Mouse (Mus musculus): ENCODE measurements around the gene Ngfr. TPM values are rescaled to one million over a fixed set of nuclear protein-coding genes. Genes with fewer than 3 reads are reported as not detected.
A peak's percentile ranks its signal among the peaks of the same experiment; 100 is the strongest.

Gene Ngfr
- total RNA-seq, 2 experiments from 2014 or later: 8.1 to 8.5 TPM

- DNase-seq: no peak
Measured at GRCm38 (mm10) chr11:95595438-95596149, 8.1 kb upstream of the Ngfr start.

- no peak for DNase-seq
Measured at GRCm38 (mm10) chr11:95594686-95595212, 7.2 kb upstream of the Ngfr start.

GRCm38 (mm10) chr11:95593501-95593900 lies 6.0 kb upstream of the Ngfr start:
- no peak for DNase-seq

DNA sequence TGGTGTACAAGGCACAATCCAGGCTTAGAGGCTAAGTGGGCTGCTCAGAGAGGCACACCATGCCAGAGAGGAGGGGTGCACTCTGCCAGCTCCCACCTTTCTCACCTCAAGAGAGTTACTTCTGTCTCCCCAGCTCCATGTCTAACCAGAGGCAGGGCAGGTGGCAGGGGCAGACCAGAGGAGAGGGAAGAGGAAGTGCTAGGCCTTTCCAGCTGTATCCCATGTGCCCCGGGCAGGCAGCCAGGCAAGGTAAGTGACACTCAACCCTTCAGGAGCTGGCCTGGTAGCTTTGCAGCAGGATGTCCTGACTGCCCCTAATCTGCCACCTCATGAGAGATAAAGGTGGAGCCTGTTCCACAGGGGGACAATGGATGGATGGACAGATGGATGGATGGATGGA lies 5.2 kb upstream of the Ngfr start:
- DNase-seq: no peak

DNA sequence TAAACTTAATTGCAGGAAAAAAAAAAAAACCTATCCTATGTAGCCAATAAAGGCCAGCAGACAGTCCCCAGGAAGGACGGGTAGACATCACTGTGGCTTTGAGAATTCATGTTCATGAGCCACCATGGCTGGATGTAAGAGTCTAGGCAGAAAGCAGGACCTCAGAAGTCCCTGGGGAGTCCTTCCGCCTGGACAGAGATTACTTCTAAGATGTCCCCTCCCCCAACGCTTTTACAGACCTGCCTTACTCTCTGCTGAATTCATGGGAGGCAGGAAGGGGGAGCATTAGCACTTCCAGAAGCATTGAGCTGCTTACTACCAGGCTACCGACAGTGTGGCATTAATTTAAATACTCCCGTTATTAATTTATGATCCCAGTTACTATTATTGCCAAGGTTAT lies 1.7 kb upstream of the Ngfr start:
- DNase-seq: no peak

DNA sequence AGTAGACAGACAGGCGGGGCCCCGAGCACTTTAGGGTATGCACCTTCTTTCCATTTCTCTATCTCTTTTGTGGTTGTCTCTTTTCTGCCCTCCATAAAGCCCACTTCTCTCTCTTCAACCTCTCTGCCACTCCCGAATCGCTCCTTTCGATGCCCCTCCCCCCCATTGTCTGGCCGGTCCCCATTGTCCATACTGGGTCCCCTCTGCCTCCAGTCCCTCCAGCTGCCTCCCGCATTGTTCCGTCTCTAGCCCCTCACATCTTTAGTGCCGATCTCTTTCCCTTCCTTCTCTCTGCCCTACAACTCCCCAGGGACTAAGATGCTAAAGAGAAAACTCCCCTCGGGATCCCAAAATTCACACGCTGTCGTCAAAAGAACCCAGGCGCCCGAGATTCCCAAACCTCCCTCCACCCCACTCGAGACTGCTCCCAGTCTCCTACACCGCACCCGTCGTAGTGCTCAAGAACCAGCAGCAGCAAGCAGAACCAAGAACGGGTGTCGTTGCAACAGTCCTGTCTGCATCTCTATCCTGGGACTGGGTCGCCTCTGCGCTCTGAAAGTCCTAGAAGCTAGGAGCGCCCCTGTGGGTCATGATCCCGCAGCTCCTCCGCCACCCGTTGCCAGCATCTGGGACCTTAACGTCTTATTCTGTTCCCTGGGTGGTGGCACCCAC lies 648 bp downstream of the Ngfr start:
- DNase-seq: no peak

GRCm38 (mm10) chr11:95586184-95586583 lies 1.4 kb downstream of the Ngfr start:
- peak; percentile 92 for DNase-seq

DNA sequence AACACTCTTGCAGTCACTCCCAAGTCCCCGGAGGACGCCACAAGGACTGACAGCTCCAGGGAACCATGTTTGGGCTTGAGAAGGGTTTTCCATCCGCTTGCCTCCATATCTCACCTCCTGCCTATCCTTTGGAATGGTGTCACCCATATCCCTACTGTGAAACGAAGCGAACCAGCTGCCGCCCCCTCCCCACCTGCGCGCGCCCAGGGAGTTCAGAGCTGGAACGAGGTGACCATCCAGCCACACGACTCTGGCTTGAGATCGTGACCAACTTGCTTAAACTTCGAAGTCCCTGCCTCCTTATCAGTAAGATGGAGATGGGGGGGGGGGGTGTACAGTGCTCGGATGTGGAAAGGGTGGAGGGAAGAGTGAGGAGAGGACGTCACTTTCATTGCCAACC lies 1.9 kb downstream of the Ngfr start:
- DNase-seq: no peak

DNA sequence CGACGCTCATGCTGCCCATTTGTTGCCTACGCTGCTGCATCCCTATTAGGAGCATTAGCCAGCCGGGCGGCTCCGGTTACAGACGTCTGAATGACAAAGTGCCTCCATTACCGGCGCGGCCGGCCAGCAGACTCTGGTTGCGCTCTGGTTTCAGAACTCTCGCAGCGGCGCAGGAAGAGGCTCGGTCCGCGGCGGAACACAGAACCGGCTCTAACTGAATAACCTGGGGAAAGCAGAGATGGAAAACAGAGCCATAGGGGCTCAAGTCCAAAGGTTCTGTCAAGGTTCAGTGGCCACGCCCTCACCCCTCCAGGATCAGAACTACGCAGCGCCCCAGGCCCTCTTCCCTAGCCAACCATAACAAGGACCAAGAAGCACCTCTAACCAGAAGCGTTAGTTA lies 2.3 kb downstream of the Ngfr start:
- DNase-seq: peak; percentile 38

- DNase-seq: no peak
Measured at GRCm38 (mm10) chr11:95584651-95585050, 2.9 kb downstream of the Ngfr start.

DNA sequence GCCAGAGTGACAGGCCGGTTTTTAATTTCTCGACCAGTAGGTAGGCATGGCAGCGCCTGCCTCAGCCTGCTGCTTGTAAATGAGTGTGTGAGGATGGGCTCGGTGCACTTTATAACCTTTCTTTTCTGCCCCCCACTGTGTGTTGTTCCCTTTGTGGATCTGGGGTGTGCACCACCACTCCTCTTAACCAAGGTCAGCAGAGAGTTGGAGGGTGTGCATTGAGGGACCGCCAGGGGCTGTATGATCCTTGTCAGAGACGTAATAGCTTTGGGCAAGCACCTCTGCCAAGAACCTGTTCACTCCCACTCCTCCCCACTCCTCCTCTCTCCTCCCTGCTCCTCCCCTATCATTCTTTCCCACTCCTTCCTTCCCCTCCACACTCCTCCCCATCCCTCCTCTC lies 4.1 kb downstream of the Ngfr start:
- no peak for DNase-seq

DNA sequence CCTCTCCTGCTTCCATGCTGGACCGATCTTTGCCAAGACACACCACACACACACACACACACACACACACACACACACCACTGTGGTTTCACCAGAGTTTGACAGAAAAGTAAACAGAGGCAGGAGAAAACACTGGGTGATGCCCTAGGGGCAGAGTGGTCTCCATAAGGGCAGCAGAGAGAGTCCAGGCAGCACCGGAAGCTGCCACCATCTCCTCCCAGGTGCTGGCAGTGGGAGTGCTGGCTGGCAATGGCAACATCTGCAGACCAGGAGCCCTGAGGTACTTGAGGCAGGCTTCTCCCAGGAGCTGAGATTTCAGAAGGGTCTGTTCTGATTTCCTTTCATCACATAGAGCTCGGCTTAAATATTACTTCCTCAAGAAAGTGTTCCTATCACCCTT lies 5.3 kb downstream of the Ngfr start:
- no peak for DNase-seq

DNA sequence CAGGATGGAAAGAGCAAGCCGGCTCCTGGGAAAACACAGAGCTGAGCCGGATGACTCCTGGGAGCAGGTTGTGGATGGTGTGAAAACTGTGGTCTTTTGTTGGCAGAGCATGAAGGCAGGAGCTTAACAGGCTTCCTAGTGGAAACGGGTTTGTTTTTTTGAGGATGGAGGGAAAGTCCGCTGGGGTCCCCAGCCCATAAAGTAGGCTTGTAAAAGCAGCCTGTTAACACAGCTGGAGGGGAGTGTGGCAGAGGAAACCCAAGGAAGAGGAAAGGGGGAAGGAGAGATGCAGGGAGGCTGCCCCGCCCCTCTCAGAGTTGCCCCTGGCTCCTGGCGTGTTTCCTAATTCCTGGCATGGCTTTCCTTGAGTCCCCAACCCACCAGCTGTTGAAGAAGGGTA lies 8.1 kb downstream of the Ngfr start:
- no peak for DNase-seq

GRCm38 (mm10) chr11:95577776-95578446 lies 9.6 kb downstream of the Ngfr start:
- no peak for DNase-seq

GRCm38 (mm10) chr11:95576299-95576698 lies 11.2 kb downstream of the Ngfr start:
- DNase-seq: no peak

- DNase-seq: no peak
Measured at GRCm38 (mm10) chr11:95575791-95576190, 11.7 kb downstream of the Ngfr start.

- no peak for DNase-seq
Measured at GRCm38 (mm10) chr11:95574786-95575334, 12.7 kb downstream of the Ngfr start.

DNA sequence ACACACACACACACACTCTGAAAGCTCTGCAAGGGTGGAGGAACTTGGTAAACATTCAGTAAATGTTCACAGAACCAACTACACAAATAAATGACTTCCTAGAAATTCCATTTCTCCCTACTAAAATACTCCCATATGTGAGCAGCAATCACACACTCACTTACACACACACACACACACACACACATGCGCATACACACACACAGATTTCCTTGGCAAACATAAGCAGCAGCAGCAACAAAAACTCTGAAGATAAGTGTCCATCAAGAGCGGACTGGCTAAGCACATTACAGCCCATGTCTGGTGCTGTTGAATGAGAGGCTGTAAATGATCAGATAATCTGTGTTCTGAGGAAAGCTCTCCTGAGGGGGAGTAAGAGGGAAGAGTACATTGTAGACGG lies 15.3 kb downstream of the Ngfr start:
- DNase-seq: no peak

DNA sequence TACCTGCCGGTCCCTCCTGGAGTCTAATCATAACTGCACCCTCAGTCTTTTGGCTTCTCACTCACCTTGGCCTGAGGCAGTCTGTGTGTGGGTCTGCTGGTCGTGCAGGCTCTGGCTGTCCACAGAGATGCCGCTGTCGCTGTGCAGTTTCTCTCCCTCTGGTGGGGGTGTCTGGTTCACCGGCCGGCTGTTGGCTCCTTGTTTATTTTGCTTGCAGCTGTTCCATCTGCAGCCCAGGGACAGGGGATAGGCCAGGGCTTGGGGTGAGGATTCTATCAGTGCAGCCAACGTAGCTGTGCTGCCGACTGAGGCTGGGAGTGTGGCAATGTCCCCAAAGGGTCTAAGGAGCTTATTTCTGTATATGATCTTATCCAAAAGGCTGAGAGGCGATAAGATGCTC lies 15.8 kb downstream of the Ngfr start:
- no peak for DNase-seq

GRCm38 (mm10) chr11:95570827-95571619 lies 16.5 kb downstream of the Ngfr start:
- no peak for DNase-seq

DNA sequence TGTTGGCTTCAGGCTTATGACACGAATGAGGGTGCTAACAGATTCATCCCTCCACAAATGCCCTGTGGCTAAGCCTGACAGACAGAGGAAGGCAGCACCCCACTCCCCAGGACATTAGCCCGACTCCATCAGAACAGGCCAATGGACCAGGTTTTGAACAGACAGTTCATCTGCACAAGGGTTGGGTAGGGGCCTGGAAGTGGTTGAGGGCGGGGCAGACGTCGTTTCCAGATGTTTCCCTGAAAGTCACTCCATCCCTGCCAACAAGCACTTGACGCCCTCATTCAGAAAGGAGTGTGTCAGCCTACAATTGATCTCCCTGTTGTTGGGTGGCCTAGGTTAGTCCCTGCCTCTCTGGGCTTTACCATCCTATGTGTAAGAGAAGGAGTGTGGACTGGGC lies 17.6 kb downstream of the Ngfr start:
- no peak for DNase-seq
